Mouse (Mus musculus): ENCODE results near the gene Crtc3.

Gene Crtc3

DNA sequence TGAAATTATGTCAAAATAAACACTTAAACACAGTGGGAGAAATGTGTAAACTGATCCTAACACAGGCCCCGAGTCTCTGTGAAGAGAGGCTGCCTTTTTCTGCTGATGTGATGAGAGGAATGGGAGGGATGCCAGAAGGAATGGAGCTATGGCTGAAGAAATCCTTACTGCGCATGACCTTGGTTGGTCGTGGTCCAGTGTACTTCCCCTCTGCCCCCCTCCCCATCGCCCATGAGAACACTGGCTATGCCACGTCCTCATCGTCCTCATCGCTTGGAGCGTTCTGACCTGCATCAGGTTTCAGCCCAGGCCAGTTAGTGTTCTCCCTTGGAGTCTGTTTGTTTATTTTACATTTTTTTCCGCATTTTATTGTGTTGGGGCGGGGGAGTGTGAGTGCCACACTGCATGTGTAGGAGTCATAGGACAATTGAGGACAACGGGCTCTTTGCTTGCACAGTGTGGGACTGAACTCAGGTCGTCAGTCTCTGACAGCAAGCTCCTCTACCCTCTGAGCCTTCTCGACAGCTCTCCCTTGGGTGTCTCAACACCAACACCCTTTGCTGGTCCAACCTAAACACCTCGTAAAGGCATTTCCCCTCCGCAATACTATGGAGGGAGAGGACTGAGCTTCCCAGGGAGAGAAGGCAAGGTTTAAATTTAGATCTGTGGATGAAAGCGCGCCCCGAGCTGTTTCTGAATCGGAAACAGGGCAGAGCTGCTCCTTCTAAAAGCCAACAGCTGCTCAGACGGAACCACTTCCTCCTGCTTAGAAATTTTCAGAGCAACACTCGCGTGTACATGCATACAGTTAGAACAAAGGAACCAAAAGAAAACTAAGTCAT lies 134.3 kb downstream of the Crtc3 start:
- no peak for DNase-seq (ENCODE audit: low spot score)

DNA sequence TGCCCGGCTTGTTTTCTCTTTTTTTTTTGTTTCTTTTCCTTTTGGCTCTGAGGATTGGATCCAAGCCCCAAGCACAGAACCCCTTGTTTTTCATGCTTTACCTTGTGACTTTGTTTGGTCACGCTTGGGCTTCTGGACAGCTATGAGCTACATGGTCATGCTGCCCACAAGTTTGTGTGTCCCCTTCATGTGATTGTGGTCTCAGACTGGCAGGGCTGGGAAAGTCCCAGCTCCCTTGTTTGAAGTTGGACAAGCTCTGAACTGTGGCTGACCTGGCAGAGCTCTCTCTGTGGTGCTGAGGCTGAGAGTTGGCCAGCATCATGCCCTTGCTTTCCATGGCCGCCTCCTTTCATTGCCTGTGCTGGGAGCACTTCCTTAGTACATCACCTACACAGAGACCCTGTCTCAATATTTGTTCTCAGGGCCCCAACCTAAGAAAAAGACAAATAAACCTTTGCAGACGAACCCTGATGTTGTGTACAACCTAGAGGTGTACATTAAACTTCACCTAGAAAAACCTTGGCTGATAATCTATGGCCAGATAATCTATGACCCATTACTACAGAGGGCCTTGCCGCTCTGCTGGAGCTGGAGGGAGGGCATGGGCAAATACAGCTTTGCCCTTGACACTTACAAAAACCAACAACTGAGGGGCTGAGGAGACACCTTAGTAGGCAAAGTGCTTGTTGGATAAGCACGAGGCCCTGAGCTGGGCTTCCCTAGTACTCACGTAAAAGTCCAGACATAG lies 140.0 kb downstream of the Crtc3 start:
- DNase-seq (ENCODE audit: low spot score): no peak

DNA sequence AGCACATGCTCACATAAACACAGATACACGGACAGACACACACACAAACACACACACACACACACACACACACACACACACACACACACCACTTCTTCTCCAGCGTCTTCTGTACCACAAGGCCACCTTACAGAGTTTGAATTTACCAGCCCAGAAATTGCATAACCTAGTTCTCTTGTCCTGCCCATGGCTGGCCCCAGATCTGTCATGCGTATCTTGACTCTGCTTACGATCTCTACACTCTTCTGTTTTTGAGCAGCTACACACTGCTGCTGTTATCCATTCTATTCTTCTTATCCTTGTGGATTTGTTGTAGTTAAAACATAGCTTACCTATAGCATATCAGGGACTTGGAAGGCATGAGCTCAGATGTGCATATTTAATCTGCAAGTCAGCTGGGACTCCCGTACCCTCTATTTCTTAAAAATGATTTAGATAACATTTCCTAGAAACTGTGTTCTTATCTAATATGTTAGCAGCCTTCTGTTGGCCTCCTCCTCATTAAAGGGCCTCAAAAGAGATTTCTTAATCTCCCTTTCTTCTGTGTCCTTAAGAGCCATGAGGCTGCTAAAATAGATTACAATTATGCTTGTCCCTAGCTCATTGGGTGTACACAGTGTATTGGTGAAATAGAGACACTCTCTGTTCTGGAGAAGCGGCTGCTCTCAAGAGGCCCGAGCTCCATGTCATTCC lies 146.4 kb downstream of the Crtc3 start:
- no peak for DNase-seq (ENCODE audit: low spot score)

DNA sequence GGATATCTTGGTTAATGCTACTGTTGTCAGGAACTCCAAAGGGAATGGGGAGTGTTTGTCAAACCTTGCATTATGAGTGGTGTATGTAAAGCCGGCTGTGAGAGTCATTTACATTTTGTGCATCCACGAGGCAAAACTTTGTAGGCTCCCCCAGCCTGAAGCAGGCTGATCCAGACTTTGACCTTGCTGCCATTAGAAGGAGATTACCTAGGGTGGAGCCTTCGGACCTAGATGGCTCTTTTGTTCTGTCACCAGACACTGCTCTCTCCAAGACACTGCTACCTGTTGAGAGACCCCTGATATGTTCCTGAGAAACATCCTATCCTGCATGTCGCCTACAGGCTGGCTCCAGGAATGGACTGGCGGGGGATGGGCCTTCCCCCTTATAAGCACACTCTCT lies 149.1 kb downstream of the Crtc3 start:
- no peak for DNase-seq (ENCODE audit: low spot score)

Measured in ovary, postnatal 14 days (tissue).